Mouse (Mus musculus) adrenal gland, postnatal 4 days (tissue): ENCODE results near the gene Rrp36. TPM values are rescaled to one million over a fixed set of nuclear protein-coding genes. Genes with fewer than 3 reads are reported as not detected.
A peak's percentile ranks its signal among the peaks of the same experiment; 100 is the strongest.

Experiments used
- DNase-seq, 2 experiments: peaks; one replicate each; pipeline ENCODE4 v3.0.0; 2021 to 2022; ENCODE audit warnings: low spot score in 2 of 2, mixed read lengths in 2 of 2
- total RNA-seq, 2 experiments: library from RNA; stranded (reverse); gene quantifications; 2 replicates each; pipeline ENCODE4 v1.2.3; 2021

The Rrp36 gene
- total RNA-seq, 2 experiments from 2014 or later, result 25.2 to 26.9 TPM

GRCm38 (mm10) chr17:46690665-46691064 is 16.5 kb upstream of the Rrp36 start:
- DNase-seq, result no peak

- no peak for DNase-seq
Measured at GRCm38 (mm10) chr17:46685913-46686312, 11.8 kb upstream of the Rrp36 start.

GRCm38 (mm10) chr17:46682654-46683389 is 8.7 kb upstream of the Rrp36 start:
- no peak for DNase-seq

- DNase-seq, result no peak
Measured at GRCm38 (mm10) chr17:46681466-46682118, 7.4 kb upstream of the Rrp36 start.

- DNase-seq, result peak; percentile 91 to 94
Measured at GRCm38 (mm10) chr17:46680760-46681373, 6.7 kb upstream of the Rrp36 start, which contains the start of gene Klhdc3. Klhdc3 (minus strand) TSS chr17:46680914.

GRCm38 (mm10) chr17:46679843-46680759 is 5.9 kb upstream of the Rrp36 start:
- DNase-seq, result no peak

- no peak for DNase-seq
Measured at GRCm38 (mm10) chr17:46678911-46679310, 4.8 kb upstream of the Rrp36 start.

- DNase-seq, result no peak
Measured at GRCm38 (mm10) chr17:46678416-46678815, 4.3 kb upstream of the Rrp36 start, which contains the start of gene Mea1. Mea1 (plus strand) TSS chr17:46678793.

GRCm38 (mm10) chr17:46674530-46675283 is 555 bp upstream of the Rrp36 start:
- no peak for DNase-seq

- no peak for DNase-seq
Measured at GRCm38 (mm10) chr17:46669911-46670310, 4.2 kb downstream of the Rrp36 start.

GRCm38 (mm10) chr17:46667712-46668111 is 6.4 kb downstream of the Rrp36 start:
- no peak for DNase-seq

GRCm38 (mm10) chr17:46662730-46663129 is 11.4 kb downstream of the Rrp36 start:
- no peak for DNase-seq

GRCm38 (mm10) chr17:46661981-46662380 is 12.2 kb downstream of the Rrp36 start:
- no peak for DNase-seq

GRCm38 (mm10) chr17:46661351-46661750 is 12.8 kb downstream of the Rrp36 start:
- no peak for DNase-seq

GRCm38 (mm10) chr17:46656054-46656453 is 18.1 kb downstream of the Rrp36 start:
- DNase-seq, result no peak

- DNase-seq, result no peak
Measured at GRCm38 (mm10) chr17:46651755-46652547, 22.2 kb downstream of the Rrp36 start.

GRCm38 (mm10) chr17:46651292-46651691 is 22.9 kb downstream of the Rrp36 start:
- no peak for DNase-seq

- peak; percentile 80 to 85 for DNase-seq
Measured at GRCm38 (mm10) chr17:46650232-46651031, 23.7 kb downstream of the Rrp36 start, which contains the start of gene Cul7. Cul7 (plus strand) TSS chr17:46650337.

GRCm38 (mm10) chr17:46649811-46650210 is 24.3 kb downstream of the Rrp36 start:
- DNase-seq, result no peak
